Mouse (Mus musculus): Measurements from ENCODE around the gene Srrm3. TPM values are rescaled to one million over a fixed set of nuclear protein-coding genes. Genes with fewer than 3 reads are reported as not detected.

Srrm3 gene
- polyA plus RNA-seq, 1 experiment: 0.16 TPM

GRCm38 (mm10) chr5:135800927-135801326, 5.8 kb upstream of the Srrm3 start:
- 4% methylated on average over 6 of the region's 6 CpGs for WGBS
- TF ChIP-seq POLR2A (IDR thresholded peaks at IDR 0.05; ENCODE audit: low read depth, low read length) (no peak), CTCF (conservative IDR thresholded peaks at IDR 0.05; ENCODE audit: insufficient read depth, insufficient read length, low read depth, low read length) (no peak)
- no peaks in the 10 kb centered on the region for H3K4me1 ChIP-seq (ENCODE audit: control insufficient read depth, insufficient read depth, low read length)
- H3K27me3 ChIP-seq (replicated peaks; ENCODE audit: control insufficient read depth, insufficient read depth, low read length): no peaks in the 10 kb centered on the region
- no peaks in the 10 kb centered on the region for H3K36me3 ChIP-seq (ENCODE audit: control insufficient read depth, insufficient read depth, low read length)
- DNase-seq: no peak
- no peak overlapping the region for H3K4me3 ChIP-seq (ENCODE audit: insufficient read depth, low read depth, low read length)
- no peak overlapping the region for H3K27ac ChIP-seq (ENCODE audit: insufficient read depth, low read depth, low read length)

- no peaks in the 10 kb centered on the region for H3K36me3 ChIP-seq (ENCODE audit: control insufficient read depth, insufficient read depth, low read length)
- H3K27ac ChIP-seq (ENCODE audit: insufficient read depth, low read depth, low read length): no peak overlapping the region
- no peak overlapping the region for H3K4me3 ChIP-seq (ENCODE audit: insufficient read depth, low read depth, low read length)
- no peak for DNase-seq
- TF ChIP-seq POLR2A (IDR thresholded peaks at IDR 0.05; ENCODE audit: low read depth, low read length): no peak
- TF ChIP-seq CTCF (conservative IDR thresholded peaks at IDR 0.05; ENCODE audit: insufficient read depth, insufficient read length, low read depth, low read length): no peak
- H3K27me3 ChIP-seq (replicated peaks; ENCODE audit: control insufficient read depth, insufficient read depth, low read length): no peaks in the 10 kb centered on the region
- WGBS: 85% methylated on average over 8 of the region's 8 CpGs
- no peaks in the 10 kb centered on the region for H3K4me1 ChIP-seq (ENCODE audit: control insufficient read depth, insufficient read depth, low read length)
These were observed 4.0 kb upstream of the Srrm3 start for GRCm38 (mm10) chr5:135802641-135803040.

- Histone ChIP-seq H3K36me3 (ENCODE audit: control insufficient read depth, insufficient read depth, low read length) (no peaks in the 10 kb centered on the region), H3K27me3 (replicated peaks; ENCODE audit: control insufficient read depth, insufficient read depth, low read length) (no peaks in the 10 kb centered on the region), H3K27ac (ENCODE audit: insufficient read depth, low read depth, low read length) (no peak overlapping the region), H3K4me3 (ENCODE audit: insufficient read depth, low read depth, low read length) (no peak overlapping the region), H3K4me1 (ENCODE audit: control insufficient read depth, insufficient read depth, low read length) (no peaks in the 10 kb centered on the region)
- WGBS: 58% methylated on average over 4 of the region's 4 CpGs
- TF ChIP-seq POLR2A (IDR thresholded peaks at IDR 0.05; ENCODE audit: low read depth, low read length): no peak
- no peak for TF ChIP-seq CTCF (conservative IDR thresholded peaks at IDR 0.05; ENCODE audit: insufficient read depth, insufficient read length, low read depth, low read length)
- no peak for DNase-seq
These were observed 3.6 kb upstream of the Srrm3 start for GRCm38 (mm10) chr5:135803135-135803534.

DNA sequence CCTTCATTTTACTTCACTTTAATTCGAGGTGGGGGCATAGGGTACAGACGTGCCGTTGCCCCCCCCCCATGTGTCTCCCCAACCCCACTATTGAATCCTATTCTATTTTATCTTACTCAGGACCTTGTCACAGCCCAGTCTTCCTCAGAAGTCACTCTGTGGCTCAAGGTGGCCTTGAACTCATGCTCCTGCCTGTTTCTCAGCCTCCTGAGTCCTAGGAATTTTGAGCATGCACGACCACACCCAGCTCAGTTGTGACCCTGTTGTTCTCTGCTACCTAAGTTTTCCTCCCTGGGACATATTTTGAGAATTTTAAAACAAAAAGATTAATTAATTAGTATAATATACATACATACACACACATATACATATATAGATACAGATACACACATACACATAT, 3.0 kb upstream of the Srrm3 start:
- DNase-seq: no peak
- WGBS: 78% methylated on average over 4 of the region's 4 CpGs
- no peak for TF ChIP-seq POLR2A (IDR thresholded peaks at IDR 0.05; ENCODE audit: low read depth, low read length)
- no peak for TF ChIP-seq CTCF (conservative IDR thresholded peaks at IDR 0.05; ENCODE audit: insufficient read depth, insufficient read length, low read depth, low read length)

DNA sequence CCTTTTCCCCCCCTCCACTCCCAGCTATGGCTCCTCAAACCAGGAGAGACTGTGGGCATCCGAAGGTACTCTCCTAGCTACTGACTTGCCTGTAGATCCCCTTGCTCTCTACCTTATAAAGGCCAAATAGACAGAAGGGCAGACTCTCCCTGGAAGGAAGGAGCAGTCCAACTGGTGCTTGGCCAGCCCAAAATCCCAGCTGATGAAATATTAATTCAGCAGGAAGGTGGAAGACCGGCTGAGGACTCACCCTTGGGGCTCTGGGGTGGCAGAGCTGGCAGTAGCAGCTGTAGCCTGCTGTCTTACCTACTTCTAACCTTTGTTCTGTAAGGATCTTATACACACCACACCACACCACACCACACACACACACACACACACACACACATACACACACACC, 2.0 kb upstream of the Srrm3 start:
- Histone ChIP-seq H3K27me3 (replicated peaks; ENCODE audit: control insufficient read depth, insufficient read depth, low read length) (no peaks in the 10 kb centered on the region), H3K27ac (ENCODE audit: insufficient read depth, low read depth, low read length) (no peak overlapping the region), H3K36me3 (ENCODE audit: control insufficient read depth, insufficient read depth, low read length) (no peaks in the 10 kb centered on the region), H3K4me1 (ENCODE audit: control insufficient read depth, insufficient read depth, low read length) (no peaks in the 10 kb centered on the region), H3K4me3 (ENCODE audit: insufficient read depth, low read depth, low read length) (no peak overlapping the region)
- TF ChIP-seq POLR2A (IDR thresholded peaks at IDR 0.05; ENCODE audit: low read depth, low read length) (no peak), CTCF (conservative IDR thresholded peaks at IDR 0.05; ENCODE audit: insufficient read depth, insufficient read length, low read depth, low read length) (no peak)
- WGBS: 57% methylated on average over 2 of the region's 2 CpGs
- DNase-seq: no peak

More for the DNA sequence above, 3.0 kb upstream of the Srrm3 start:
- Histone ChIP-seq H3K4me1 (ENCODE audit: control insufficient read depth, insufficient read depth, low read length) (no peaks in the 10 kb centered on the region), H3K36me3 (ENCODE audit: control insufficient read depth, insufficient read depth, low read length) (no peaks in the 10 kb centered on the region), H3K27me3 (replicated peaks; ENCODE audit: control insufficient read depth, insufficient read depth, low read length) (no peaks in the 10 kb centered on the region), H3K4me3 (ENCODE audit: insufficient read depth, low read depth, low read length) (no peak overlapping the region), H3K27ac (ENCODE audit: insufficient read depth, low read depth, low read length) (no peak overlapping the region)

DNA sequence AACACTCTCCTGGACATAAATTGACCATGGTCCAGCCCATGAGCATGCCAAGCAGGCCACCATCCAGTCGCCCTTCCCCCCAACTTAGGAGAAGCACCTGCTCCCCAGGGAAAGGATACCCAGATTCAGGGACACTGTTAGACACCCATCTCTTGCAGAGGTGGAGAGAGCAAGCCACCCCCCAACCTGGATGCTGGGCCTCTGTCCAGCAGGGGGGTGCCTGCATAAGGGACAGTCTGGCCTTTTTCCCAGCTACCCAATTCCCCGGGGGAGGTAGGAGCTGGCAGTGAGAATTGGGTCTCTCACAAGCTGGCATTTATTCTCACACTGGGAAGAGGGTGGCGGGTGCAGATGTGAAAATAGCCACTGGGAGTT, 560 bp downstream of the Srrm3 start:
- TF ChIP-seq POLR2A (IDR thresholded peaks at IDR 0.05; ENCODE audit: low read depth, low read length): no peak
- TF ChIP-seq CTCF (conservative IDR thresholded peaks at IDR 0.05; ENCODE audit: insufficient read depth, insufficient read length, low read depth, low read length): no peak
- no peaks in the 10 kb centered on the region for H3K27me3 ChIP-seq (replicated peaks; ENCODE audit: control insufficient read depth, insufficient read depth, low read length)
- no peaks in the 10 kb centered on the region for H3K4me1 ChIP-seq (ENCODE audit: control insufficient read depth, insufficient read depth, low read length)
- no peak overlapping the region for H3K4me3 ChIP-seq (ENCODE audit: insufficient read depth, low read depth, low read length)
- no peak overlapping the region for H3K27ac ChIP-seq (ENCODE audit: insufficient read depth, low read depth, low read length)
- H3K36me3 ChIP-seq (ENCODE audit: control insufficient read depth, insufficient read depth, low read length): no peaks in the 10 kb centered on the region
- DNase-seq: no peak
- 51% methylated on average over 3 of the region's 3 CpGs for WGBS

- DNase-seq: no peak
- Histone ChIP-seq H3K4me3 (ENCODE audit: insufficient read depth, low read depth, low read length) (no peak overlapping the region), H3K27me3 (replicated peaks; ENCODE audit: control insufficient read depth, insufficient read depth, low read length) (no peaks in the 10 kb centered on the region), H3K36me3 (ENCODE audit: control insufficient read depth, insufficient read depth, low read length) (no peaks in the 10 kb centered on the region), H3K4me1 (ENCODE audit: control insufficient read depth, insufficient read depth, low read length) (no peaks in the 10 kb centered on the region), H3K27ac (ENCODE audit: insufficient read depth, low read depth, low read length) (no peak overlapping the region)
- TF ChIP-seq CTCF (conservative IDR thresholded peaks at IDR 0.05; ENCODE audit: insufficient read depth, insufficient read length, low read depth, low read length): no peak
- no peak for TF ChIP-seq POLR2A (IDR thresholded peaks at IDR 0.05; ENCODE audit: low read depth, low read length)
- WGBS: 63% methylated on average over 5 of the region's 5 CpGs
These were observed 6.3 kb downstream of the Srrm3 start for GRCm38 (mm10) chr5:135812991-135813390.

GRCm38 (mm10) chr5:135818491-135818890, 11.8 kb downstream of the Srrm3 start:
- H3K4me3 ChIP-seq (ENCODE audit: insufficient read depth, low read depth, low read length): no peak overlapping the region
- H3K4me1 ChIP-seq (ENCODE audit: control insufficient read depth, insufficient read depth, low read length): no peaks in the 10 kb centered on the region
- DNase-seq: no peak
- no peak for TF ChIP-seq POLR2A (IDR thresholded peaks at IDR 0.05; ENCODE audit: low read depth, low read length)
- TF ChIP-seq CTCF (conservative IDR thresholded peaks at IDR 0.05; ENCODE audit: insufficient read depth, insufficient read length, low read depth, low read length): no peak
- no peak overlapping the region for H3K27ac ChIP-seq (ENCODE audit: insufficient read depth, low read depth, low read length)
- H3K36me3 ChIP-seq (ENCODE audit: control insufficient read depth, insufficient read depth, low read length): no peaks in the 10 kb centered on the region
- H3K27me3 ChIP-seq (replicated peaks; ENCODE audit: control insufficient read depth, insufficient read depth, low read length): no peaks in the 10 kb centered on the region
- WGBS: 42% methylated on average over 7 of the region's 7 CpGs

Measured in kidney, adult 2 months (tissue).